ENCODE assay signal across 22 mouse cellular contexts in genomic region chr2:16459490-16459889, GRCm38 (mm10).
A peak's percentile ranks its signal among the peaks of the same experiment; 100 is the strongest.
DNase-seq lines count a peak whose midpoint lies in the region; ATAC-seq and TF ChIP-seq lines count a peak whose summit lies in the region.
"Had no signal": no experiment of that assay in that cellular context is flagged by ENCODE, and none has a peak within 500 bp of the region (broad histone marks: within the 10 kb centered on the region; RNA-seq: fewer than 3 reads in every experiment).

No protein-coding gene starts in this region.

- H3K4me3 ChIP-seq in kidney, adult 2 months (ENCODE audit: insufficient read depth, low read depth, low read length), result no peak overlapping the region
- H3K4me3 ChIP-seq in embryonic fibroblast, embryonic 13.5 days (ENCODE audit: insufficient read depth, low read length), result no peak overlapping the region
- H3K4me3 ChIP-seq: erythroblast, embryonic 14.5 days; heart, embryonic 12.5 days; left cerebral cortex, adult 2 months; limb, embryonic 15.5 days; lung, embryonic 15.5 days; myocyte; neural tube, embryonic 13.5 days had no signal

- DNase-seq in cerebellum, postnatal 10 days, result peak; percentile 37 to 51
- DNase-seq in cerebellum, adult 11 months, result no peak
- DNase-seq in frontal cortex, postnatal 25 days (ENCODE audit: low spot score in 2 of 2), result no peak
- DNase-seq in kidney, adult 2 months, result no peak
- DNase-seq in kidney, adult 8-10 months, result no peak
- no peak for DNase-seq in lung, adult 18-20 months
- DNase-seq: adrenal gland, adult 8-10 months; cerebellum, adult 9-10 months; heart, postnatal 4 days; lung, postnatal 4 days; midbrain, embryonic 14.5 days had no signal

- WGBS in kidney, adult 2 months, result 48% methylated on average over 1 of the region's 1 CpGs

- no peak for TF ChIP-seq CTCF in kidney, adult 2 months (conservative IDR thresholded peaks at IDR 0.05; ENCODE audit: insufficient read depth, insufficient read length, low read depth, low read length)
- no peak for TF ChIP-seq CTCF in embryonic fibroblast, embryonic 13.5 days (IDR thresholded peaks at IDR 0.05; ENCODE audit: borderline replicate concordance, insufficient read depth, low read length)

- H3K4me1 ChIP-seq in kidney, adult 2 months (ENCODE audit: control insufficient read depth, insufficient read depth, low read length), result peaks cover 4% of the 10 kb centered on the region; the same call in 1 of the 2 replicates
- H3K4me1 ChIP-seq in embryonic fibroblast, embryonic 13.5 days (ENCODE audit: control insufficient read depth, insufficient read depth, low read length), result peaks cover 10% of the 10 kb centered on the region

- ATAC-seq in frontal cortex, adult (ENCODE audit: low TSS enrichment), result peak; percentile 72
- ATAC-seq: intestine, postnatal 0 days had no signal

- TF ChIP-seq POLR2A in kidney, adult 2 months (IDR thresholded peaks at IDR 0.05; ENCODE audit: low read depth, low read length), result no peak
- TF ChIP-seq POLR2A in embryonic fibroblast, embryonic 13.5 days (IDR thresholded peaks at IDR 0.05; ENCODE audit: low read depth, low read length), result no peak

- no peaks in the 10 kb centered on the region for H3K36me3 ChIP-seq in kidney, adult 2 months (ENCODE audit: control insufficient read depth, insufficient read depth, low read length)
- H3K36me3 ChIP-seq: heart, embryonic 12.5 days; limb, embryonic 15.5 days; lung, embryonic 15.5 days; neural tube, embryonic 13.5 days had no signal

- H3K27ac ChIP-seq in kidney, adult 2 months (ENCODE audit: insufficient read depth, low read depth, low read length), result peak overlapping the region; percentile 56
- peak overlapping the region; percentile 32; the same call in 1 of the 2 replicates for H3K27ac ChIP-seq in embryonic fibroblast, embryonic 13.5 days (ENCODE audit: insufficient read depth, low read length)
- H3K27ac ChIP-seq: left cerebral cortex, adult 2 months; limb, embryonic 15.5 days; liver, embryonic 14.5 days; lung, embryonic 15.5 days; neural tube, embryonic 13.5 days had no signal

- H3K27me3 ChIP-seq in kidney, adult 2 months (replicated peaks; ENCODE audit: control insufficient read depth, insufficient read depth, low read length), result no peaks in the 10 kb centered on the region
- H3K27me3 ChIP-seq: heart, embryonic 12.5 days; limb, embryonic 15.5 days; lung, embryonic 15.5 days; neural tube, embryonic 13.5 days had no signal

Comparison
In these comparisons a context has a peak if more than half of its experiments do, and no peak if none do; other contexts are left out.
1. DNase-seq: peak in cerebellum, postnatal 10 days (2 of 2); none in cerebellum, adult 11 months (single experiment), frontal cortex, postnatal 25 days (0 of 2), kidney, adult 2 months (single experiment), kidney, adult 8-10 months (0 of 2) and lung, adult 18-20 months (0 of 2).